Comparison of ENCODE assay signal across 19 mouse cellular contexts in the genomic region with DNA sequence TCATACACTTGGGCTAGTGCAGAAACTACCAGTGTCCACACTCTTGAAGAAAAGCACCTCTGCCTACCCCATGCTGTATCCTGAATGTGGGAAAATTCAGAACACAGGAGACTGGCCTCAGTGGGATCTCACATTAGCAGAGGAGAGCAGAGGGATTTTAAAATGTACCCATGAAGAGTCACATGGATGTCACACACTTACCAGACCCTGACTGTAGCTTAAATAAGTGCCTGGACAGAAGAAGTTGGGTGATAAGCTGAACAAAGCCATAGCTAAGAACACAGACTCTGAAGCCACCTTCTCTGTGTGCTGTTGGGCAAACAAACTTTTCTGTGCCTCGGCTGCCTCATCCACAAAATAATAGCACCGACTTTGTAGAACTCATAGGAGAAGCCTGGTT.
DNase-seq lines count a peak whose midpoint lies in the region; ATAC-seq lines count a peak whose summit lies in the region.
"Had no signal": no experiment of that assay in that cellular context is flagged by ENCODE, and none has a peak within 500 bp of the region (broad histone marks: within the 10 kb centered on the region; RNA-seq: fewer than 3 reads in every experiment).

No protein-coding gene starts in this region.

- no peaks in the 10 kb centered on the region for H3K27me3 ChIP-seq in midbrain, embryonic 11.5 days (ENCODE audit: control insufficient read depth, insufficient read depth, low read length)
- H3K27me3 ChIP-seq in midbrain, embryonic 15.5 days (replicated peaks) = no peaks in the 10 kb centered on the region
- H3K27me3 ChIP-seq: CH12.LX, Patski had no signal

- no peak overlapping the region for H3K27ac ChIP-seq in midbrain, embryonic 11.5 days (ENCODE audit: low read depth, low read length)
- H3K27ac ChIP-seq in midbrain, embryonic 15.5 days = no peak overlapping the region

- no peak overlapping the region for H3K4me3 ChIP-seq in midbrain, embryonic 11.5 days (ENCODE audit: low read depth, low read length)
- no peak overlapping the region for H3K4me3 ChIP-seq in midbrain, embryonic 15.5 days

- WGBS in midbrain, embryonic 11.5 days = 89% methylated on average over 2 of the region's 2 CpGs
- WGBS in midbrain, embryonic 15.5 days = 91% methylated on average over 2 of the region's 2 CpGs

- ATAC-seq in midbrain, embryonic 11.5 days (ENCODE audit: low FRiP score) = no peak
- no peak for ATAC-seq in midbrain, embryonic 15.5 days (replicated peaks)
- ATAC-seq: activated CD4-positive, CD25-positive, alpha-beta regulatory T cell, adult 4 months; CD4-positive, CD25-positive, alpha-beta regulatory T cell, adult 4 months; Patski had no signal

- H3K9me3 ChIP-seq in midbrain, embryonic 11.5 days (ENCODE audit: control insufficient read depth, low read length) = no peaks in the 10 kb centered on the region
- H3K9me3 ChIP-seq in midbrain, embryonic 15.5 days = no peaks in the 10 kb centered on the region
- H3K9me3 ChIP-seq: G1E had no signal

- peak; percentile 54 for DNase-seq in heart, adult 11 months
- no peak for DNase-seq in heart, adult 9 months (ENCODE audit: low spot score in 2 of 2)
- DNase-seq in midbrain, embryonic 11.5 days (ENCODE audit: low spot score, missing footprints) = peak; percentile 51
- DNase-seq: adrenal gland, adult 2 months; adrenal gland, adult 8-10 months; adrenal gland, postnatal 10 days; adrenal gland, postnatal 14 days; adrenal gland, postnatal 25 days; adrenal gland, postnatal 36 days; B cell, adult 2 months; cerebellum, adult 11 months; cerebellum, adult 11-12 months; cerebellum, adult 18-20 months had no signal

- H3K9ac ChIP-seq in midbrain, embryonic 11.5 days (ENCODE audit: low read length) = no peak overlapping the region
- no peak overlapping the region for H3K9ac ChIP-seq in midbrain, embryonic 15.5 days

- peaks cover 14% of the 10 kb centered on the region for H3K4me1 ChIP-seq in midbrain, embryonic 11.5 days (ENCODE audit: control insufficient read depth, insufficient read depth, low read length)
- peaks cover 7% of the 10 kb centered on the region; the same call in 1 of the 2 replicates for H3K4me1 ChIP-seq in midbrain, embryonic 15.5 days

- no peaks in the 10 kb centered on the region for H3K36me3 ChIP-seq in midbrain, embryonic 11.5 days (ENCODE audit: control insufficient read depth, insufficient read depth, low read length)
- no peaks in the 10 kb centered on the region for H3K36me3 ChIP-seq in midbrain, embryonic 15.5 days (replicated peaks)

- H3K4me2 ChIP-seq in midbrain, embryonic 11.5 days = no peak overlapping the region
- no peak overlapping the region for H3K4me2 ChIP-seq in midbrain, embryonic 15.5 days

Comparison
In these comparisons a context has a peak if more than half of its experiments do, and no peak if none do; other contexts are left out.
1. DNase-seq: peak in heart, adult 11 months (single experiment) and midbrain, embryonic 11.5 days (single experiment); none in heart, adult 9 months (0 of 2).